Mouse (Mus musculus) neural tube, embryonic 14.5 days (tissue): ENCODE measurements at regions not wholly inside any gene's neighbourhood (a gene's known extent, or its start where the extent isn't known, plus 50 kb on each side); places are given as distances from the start of the nearest gene placed in this dataset.

ENCODE experiments used
- ATAC-seq: fragments of 200-750 bp; cut with Nextera tagmentation; 2 replicates; pipeline ENCODE4 v1.8.0; 2017; ENCODE audit warnings: low read depth, mild to moderate bottlenecking, moderate TSS enrichment, moderate library complexity
- H3K27ac ChIP-seq: fragments of 300-500 bp; sonication (generic); 2 replicates; pipeline ENCODE4 v1.5.1; 2014; ENCODE audit warnings: low read depth, mild to moderate bottlenecking, control low read depth, low read length, moderate library complexity, mixed read lengths
- H3K27me3 ChIP-seq: fragments of 300-500 bp; sonication (generic); 2 replicates; pipeline ENCODE4 v1.6.1; 2014; ENCODE audit warnings: low read length; ENCODE audit not compliant: control insufficient read depth, insufficient read depth
- H3K36me3 ChIP-seq: fragments of 300-500 bp; sonication (generic); 2 replicates; pipeline ENCODE4 v1.6.1; 2014; ENCODE audit warnings: low read length, mixed read lengths; ENCODE audit not compliant: control insufficient read depth, insufficient read depth
- H3K4me1 ChIP-seq: fragments of 300-500 bp; sonication (generic); 2 replicates; pipeline ENCODE4 v1.6.1; 2014; ENCODE audit warnings: low read length; ENCODE audit not compliant: control insufficient read depth, insufficient read depth
- H3K4me2 ChIP-seq: fragments of 300-500 bp; sonication (generic); 2 replicates; pipeline ENCODE4 v1.6.1; 2014; ENCODE audit warnings: mild to moderate bottlenecking, low read depth, low read length, control low read depth
- H3K4me3 ChIP-seq: fragments of 300-500 bp; sonication (generic); 2 replicates; pipeline ENCODE4 v1.5.1; 2014; ENCODE audit warnings: low read depth, low read length, control low read depth, mixed read lengths
- H3K9ac ChIP-seq: fragments of 300-500 bp; sonication (generic); replicated peaks from 2 replicates; pipeline ENCODE4 v1.6.1; 2014; ENCODE audit warnings: low read depth, mild to moderate bottlenecking, control low read depth, low read length, mixed read lengths
- H3K9me3 ChIP-seq: fragments of 300-500 bp; sonication (generic); 2 replicates; pipeline ENCODE4 v1.6.1; 2016; ENCODE audit warnings: low read length; ENCODE audit not compliant: control insufficient read depth
- WGBS: fragments of 180-500 bp; shearing (Covaris S2); extraction: QIAGEN DNeasy Blood & Tissue Kit; methylation state at CpG from one replicate; pipeline ENCODE4 v1.1.7; 2014; 5-methylcytosine and 5-hydroxymethylcytosine counted together

- H3K4me1 ChIP-seq, result no peaks in the 10 kb centered on the region
- 66% methylated on average over 2 of the region's 2 CpGs for WGBS
- H3K4me2 ChIP-seq, result no peak overlapping the region
- H3K27me3 ChIP-seq, result no peaks in the 10 kb centered on the region
- no peak overlapping the region for H3K4me3 ChIP-seq
- no peak overlapping the region for H3K9ac ChIP-seq
- ATAC-seq, result no peak
- H3K9me3 ChIP-seq, result no peaks in the 10 kb centered on the region
- H3K27ac ChIP-seq, result no peak overlapping the region
- H3K36me3 ChIP-seq, result no peaks in the 10 kb centered on the region
These were observed 66.2 kb upstream of the Igfbp3 start for GRCm38 (mm10) chr11:7279891-7280290.

GRCm38 (mm10) chr11:7272543-7272942, 58.8 kb upstream of the Igfbp3 start:
- no peak for ATAC-seq
- Histone ChIP-seq H3K4me2 (no peak overlapping the region), H3K4me3 (no peak overlapping the region), H3K9ac (no peak overlapping the region), H3K36me3 (no peaks in the 10 kb centered on the region), H3K27me3 (no peaks in the 10 kb centered on the region), H3K4me1 (no peaks in the 10 kb centered on the region), H3K27ac (no peak overlapping the region), H3K9me3 (no peaks in the 10 kb centered on the region)
- 62% methylated on average over 3 of the region's 3 CpGs for WGBS

- WGBS, result 88% methylated on average over 1 of the region's 1 CpGs
- no peak for ATAC-seq
- H3K9me3 ChIP-seq, result no peaks in the 10 kb centered on the region
These were observed 57.2 kb upstream of the Igfbp3 start for GRCm38 (mm10) chr11:7270916-7271315.

GRCm38 (mm10) chr11:7263971-7264370, 50.2 kb upstream of the Igfbp3 start:
- no peak overlapping the region for H3K27ac ChIP-seq
- no peaks in the 10 kb centered on the region for H3K9me3 ChIP-seq
- H3K4me1 ChIP-seq, result no peaks in the 10 kb centered on the region
- H3K9ac ChIP-seq, result no peak overlapping the region
- 84% methylated on average over 4 of the region's 4 CpGs for WGBS
- H3K4me3 ChIP-seq, result no peak overlapping the region
- no peak for ATAC-seq
- H3K36me3 ChIP-seq, result no peaks in the 10 kb centered on the region
- no peaks in the 10 kb centered on the region for H3K27me3 ChIP-seq
- no peak overlapping the region for H3K4me2 ChIP-seq

More at GRCm38 (mm10) chr11:7270916-7271315, 57.2 kb upstream of the Igfbp3 start:
- Histone ChIP-seq H3K36me3 (no peaks in the 10 kb centered on the region), H3K4me2 (no peak overlapping the region), H3K27ac (no peak overlapping the region), H3K4me1 (no peaks in the 10 kb centered on the region), H3K9ac (no peak overlapping the region), H3K27me3 (no peaks in the 10 kb centered on the region), H3K4me3 (no peak overlapping the region)
